9 mouse cellular contexts compared by ENCODE assay signal in the genomic region with DNA sequence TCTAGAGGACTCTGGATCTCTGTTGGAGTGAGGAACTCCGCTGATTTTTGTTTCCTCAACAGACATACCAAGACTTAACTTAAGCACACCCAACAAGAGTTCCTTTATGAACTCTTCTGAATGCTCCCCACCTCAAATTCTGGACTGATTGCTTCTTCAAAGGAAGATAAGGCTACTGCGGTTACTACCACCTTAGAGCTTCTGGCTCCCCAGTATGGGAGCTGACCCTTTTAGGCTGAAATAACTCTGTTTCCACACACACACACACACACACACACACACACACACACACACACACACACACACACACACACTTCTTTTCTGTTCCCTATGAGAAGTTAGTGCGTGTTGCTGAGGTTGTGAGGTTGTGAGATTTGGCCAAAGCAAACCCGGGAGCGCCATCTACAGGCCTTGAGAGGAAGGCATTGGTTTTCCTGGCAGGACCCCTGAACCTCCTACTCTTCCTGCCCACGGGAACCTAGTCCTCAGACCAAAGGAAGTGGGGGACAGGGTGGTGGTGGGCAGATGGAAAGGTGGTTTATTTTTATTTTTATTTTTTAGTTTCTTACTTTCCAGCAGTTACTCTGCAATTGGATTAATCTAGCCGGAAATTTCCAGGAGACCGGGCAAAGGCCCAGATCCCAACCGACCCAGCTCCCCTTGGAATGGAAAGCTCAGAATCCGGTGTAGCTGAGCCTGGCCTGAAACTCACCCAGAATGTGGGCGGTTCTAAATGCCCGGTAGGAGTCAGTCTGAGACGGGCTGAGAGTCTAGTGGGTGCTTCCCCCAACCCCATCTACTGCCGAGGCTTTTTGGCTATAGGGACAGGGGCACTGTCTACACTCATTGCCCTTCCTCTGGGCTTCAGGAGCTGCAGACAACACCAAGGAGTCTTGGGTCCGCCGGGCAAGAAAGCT. TPM values are rescaled to one million over a fixed set of nuclear protein-coding genes. Genes with fewer than 3 reads are reported as not detected.
DNase-seq lines count a peak whose midpoint lies in the region; ATAC-seq and TF ChIP-seq lines count a peak whose summit lies in the region.
"Had no signal": no experiment of that assay in that cellular context is flagged by ENCODE, and none has a peak within 500 bp of the region (broad histone marks: within the 10 kb centered on the region; RNA-seq: fewer than 3 reads in every experiment).

No protein-coding gene starts in this region.

- H3K27me3 ChIP-seq in heart, embryonic 14.5 days (ENCODE audit: control insufficient read depth, insufficient read depth, low read length) = peaks cover 96% of the 10 kb centered on the region
- H3K27me3 ChIP-seq in myocyte (ENCODE audit: control insufficient read depth, insufficient read depth, insufficient read length) = peaks cover 82% of the 10 kb centered on the region

- WGBS in heart, embryonic 14.5 days = 2% methylated on average over 16 of the region's 16 CpGs

- H3K4me3 ChIP-seq in gastrocnemius, adult 2 months = peak overlapping the region; percentile 71
- H3K4me3 ChIP-seq in heart, embryonic 14.5 days (ENCODE audit: control insufficient read depth in 1 of 2, insufficient read depth in 1 of 2, low read depth in 1 of 2, low read length in 2 of 2) = no peak overlapping the region
- H3K4me3 ChIP-seq in myocyte = no peak overlapping the region

- no peaks in the 10 kb centered on the region for H3K9me3 ChIP-seq in heart, embryonic 14.5 days (ENCODE audit: control insufficient read depth, low read length)

- no peak for TF ChIP-seq POLR2A in myocyte (IDR thresholded peaks at IDR 0.05; ENCODE audit: insufficient read length, low read depth)

- DNase-seq in gastrocnemius, adult 2 months = peak; percentile 59
- DNase-seq in gastrocnemius, postnatal 36 days = no peak
- DNase-seq in 416B (ENCODE audit: low read depth) = peak; percentile 57
- DNase-seq in brain, adult 2 months (ENCODE audit: low read depth, low spot score) = peak; percentile 59
- DNase-seq in kidney, postnatal 14 days = peak; percentile 90
- DNase-seq in frontal cortex, postnatal 14 days (ENCODE audit: low spot score in 2 of 2) = no peak

- peaks cover 5 to 31% of the 10 kb centered on the region in 2 experiments; a peak in 3 of 4 replicates for H3K4me1 ChIP-seq in heart, embryonic 14.5 days (ENCODE audit: control insufficient read depth in 2 of 2, insufficient read depth in 2 of 2, low read length in 2 of 2)

- H3K9ac ChIP-seq in heart, embryonic 14.5 days (ENCODE audit: low read length) = no peak overlapping the region

- TF ChIP-seq CTCF in gastrocnemius, adult 2 months (IDR thresholded peaks at IDR 0.05) = peak; percentile 69

- H3K27ac ChIP-seq in gastrocnemius, adult 2 months = no peak overlapping the region
- no peak overlapping the region for H3K27ac ChIP-seq in heart, embryonic 14.5 days (replicated peaks in 1 of 2; ENCODE audit: control insufficient read depth in 1 of 2, insufficient read depth in 1 of 2, low read depth in 2 of 2, low read length in 2 of 2)

- H3ac ChIP-seq in myocyte (ENCODE audit: control insufficient read depth, insufficient read length) = no peak overlapping the region

- no peaks in the 10 kb centered on the region for H3K36me3 ChIP-seq in heart, embryonic 14.5 days (ENCODE audit: control insufficient read depth, insufficient read depth, low read length)
- H3K36me3 ChIP-seq in myocyte (ENCODE audit: control insufficient read depth, insufficient read depth) = no peaks in the 10 kb centered on the region

- no peak for ATAC-seq in heart, embryonic 14.5 days (ENCODE audit: insufficient number of reproducible peaks, insufficient read depth, low FRiP score, low read depth)

- H3K4me2 ChIP-seq in heart, embryonic 14.5 days (ENCODE audit: low read length) = peak overlapping the region; percentile 77; the same call in 1 of the 2 replicates
- H3K4me2 ChIP-seq in myocyte (ENCODE audit: low read depth) = peak overlapping the region; percentile 2

- H3K79me2 ChIP-seq in myocyte (ENCODE audit: control insufficient read depth, insufficient read depth) = no peaks in the 10 kb centered on the region

- intact Hi-C loops in gastrocnemius, adult 2 months (cut with DNase I) = loop anchor here (2.0 to 10.0 kb wide), 3 partner anchors 72 to 172 kb away; no protein-coding TSS in a partner anchor
- intact Hi-C loops in gastrocnemius, postnatal 36 days (cut with DNase I) = loop anchor here (5.0 kb wide), 3 partner anchors 67 to 172 kb away; no protein-coding TSS in a partner anchor

TF ChIP-seq in myocyte, 11 proteins besides CTCF, POLR2A, EP300 and RAD21:
- TF ChIP-seq REST (IDR thresholded peaks at IDR 0.05; ENCODE audit: insufficient read depth, insufficient read length) (no peak), USF1 (IDR thresholded peaks at IDR 0.05; ENCODE audit: low read depth) (no peak), MAX (IDR thresholded peaks at IDR 0.05; ENCODE audit: low read depth) (no peak), MYOG (IDR thresholded peaks at IDR 0.05; ENCODE audit: control insufficient read depth in 1 of 3, insufficient read depth in 1 of 3, insufficient read length in 2 of 3, low read depth in 2 of 3) (no peak)
TF ChIP-seq in myocyte: peak in this region for 0.

RNA-seq across cellular contexts. Expression of gene Pax2, which starts 1.1 kb away (rescaled TPM):
- not detected for total RNA-seq in gastrocnemius, adult 2 months (2021)
- not detected for total RNA-seq in gastrocnemius, postnatal 36 days (2021)
- not detected in 2 replicates for polyA plus RNA-seq in heart, embryonic 14.5 days (2014; fragmentation: Nextera tagmentation; extraction: Ambion mirVana)
- polyA plus RNA-seq in myocyte (2012; fragmentation: generic; extraction: Trizol) = not detected
- polyA plus RNA-seq: stomach, embryonic 16.5 days had no signal

Comparison
In these comparisons a context has a peak if more than half of its experiments do, and no peak if none do; other contexts are left out.
1. DNase-seq: peak in gastrocnemius, adult 2 months (single experiment), 416B (single experiment), brain, adult 2 months (single experiment) and kidney, postnatal 14 days (single experiment); none in gastrocnemius, postnatal 36 days (0 of 2) and frontal cortex, postnatal 14 days (0 of 2).